Mouse (Mus musculus) lung, embryonic 16.5 days (tissue): ENCODE results near the gene Capn2. TPM values are rescaled to one million over a fixed set of nuclear protein-coding genes. Genes with fewer than 3 reads are reported as not detected.

Source experiments
- ATAC-seq: fragments of 200-750 bp; cut with Nextera tagmentation; 2 replicates; pipeline ENCODE4 v1.8.0; 2017; ENCODE audit warnings: low read depth, mild to moderate bottlenecking, moderate library complexity
- H3K27ac ChIP-seq: fragments of 300-500 bp; sonication (generic); 2 replicates; pipeline ENCODE4 v1.5.1; 2014; ENCODE audit warnings: mild to moderate bottlenecking, control low read depth, low read length
- H3K27me3 ChIP-seq: fragments of 300-500 bp; sonication (generic); 2 replicates; pipeline ENCODE4 v1.6.1; 2014; ENCODE audit warnings: low read depth, low read length, mixed read lengths; ENCODE audit not compliant: control insufficient read depth, insufficient read depth
- H3K36me3 ChIP-seq: fragments of 300-500 bp; sonication (generic); 2 replicates; pipeline ENCODE4 v1.6.1; 2014; ENCODE audit warnings: low read length; ENCODE audit not compliant: control insufficient read depth, insufficient read depth
- H3K4me1 ChIP-seq: fragments of 300-500 bp; sonication (generic); replicated peaks from 2 replicates; pipeline ENCODE4 v1.6.1; 2014; ENCODE audit warnings: low read length, mixed read lengths; ENCODE audit not compliant: control insufficient read depth, insufficient read depth
- H3K4me2 ChIP-seq: fragments of 300-500 bp; sonication (generic); 2 replicates; pipeline ENCODE4 v1.6.1; 2014; ENCODE audit warnings: low read depth, low read length, control low read depth
- H3K4me3 ChIP-seq: fragments of 300-500 bp; sonication (generic); 2 replicates; pipeline ENCODE4 v1.5.1; 2014; ENCODE audit warnings: mild to moderate bottlenecking, low read length, control low read depth
- H3K9ac ChIP-seq: fragments of 300-500 bp; sonication (generic); 2 replicates; pipeline ENCODE4 v1.6.1; 2014; ENCODE audit warnings: low read length, control low read depth
- H3K9me3 ChIP-seq: fragments of 300-500 bp; sonication (generic); 2 replicates; pipeline ENCODE4 v1.6.1; 2016; ENCODE audit warnings: low read length; ENCODE audit not compliant: control insufficient read depth
- WGBS: fragments of 180-500 bp; shearing (Covaris S2); extraction: QIAGEN DNeasy Blood & Tissue Kit; methylation state at CpG from one replicate; pipeline ENCODE4 v1.1.7; 2014; 5-methylcytosine and 5-hydroxymethylcytosine counted together
- polyA plus RNA-seq: library from polyadenylated mRNA; unstranded; fragments of >200 nt; fragmentation: Nextera tagmentation; extraction: Ambion mirVana; gene quantifications from 2 replicates; pipeline ENCODE4 v1.2.1, GENCODE M21; 2015

Capn2 gene
- polyA plus RNA-seq, 1 experiment from 2014 or later: 136 TPM

GRCm38 (mm10) chr1:182527921-182528858, 10.8 kb upstream of the Capn2 start:
- Histone ChIP-seq H3K9me3 (no peaks in the 10 kb centered on the region), H3K4me1 (peaks cover 3% of the 10 kb centered on the region; the same call in 1 of the 2 replicates), H3K36me3 (no peaks in the 10 kb centered on the region), H3K27me3 (no peaks in the 10 kb centered on the region), H3K27ac (no peak overlapping the region), H3K4me2 (0 out of 2 replicates have a peak overlapping the region, but pooled peaks have one; percentile 5), H3K4me3 (no peak overlapping the region), H3K9ac (no peak overlapping the region)
- 13% methylated on average over 19 of the region's 19 CpGs for WGBS
- ATAC-seq: peak; percentile 51; the same call in 1 of the 2 replicates

GRCm38 (mm10) chr1:182527261-182527766, 9.9 kb upstream of the Capn2 start:
- Histone ChIP-seq H3K27me3 (no peaks in the 10 kb centered on the region), H3K4me2 (no peak overlapping the region), H3K4me3 (no peak overlapping the region), H3K27ac (no peak overlapping the region), H3K36me3 (no peaks in the 10 kb centered on the region), H3K4me1 (peaks cover 3% of the 10 kb centered on the region; the same call in 1 of the 2 replicates), H3K9ac (no peak overlapping the region), H3K9me3 (no peaks in the 10 kb centered on the region)
- 44% methylated on average over 13 of the region's 13 CpGs for WGBS
- ATAC-seq: no peak

- ATAC-seq: no peak
- Histone ChIP-seq H3K4me2 (no peak overlapping the region), H3K4me3 (no peak overlapping the region), H3K36me3 (no peaks in the 10 kb centered on the region), H3K9ac (no peak overlapping the region), H3K9me3 (no peaks in the 10 kb centered on the region), H3K27me3 (no peaks in the 10 kb centered on the region), H3K27ac (no peak overlapping the region), H3K4me1 (peaks cover 9% of the 10 kb centered on the region; the same call in 1 of the 2 replicates)
- WGBS: 85% methylated on average over 3 of the region's 3 CpGs
These were observed 8.2 kb upstream of the Capn2 start for GRCm38 (mm10) chr1:182525601-182526000.

GRCm38 (mm10) chr1:182523692-182524091, 6.3 kb upstream of the Capn2 start:
- H3K9ac ChIP-seq: no peak overlapping the region
- no peaks in the 10 kb centered on the region for H3K27me3 ChIP-seq
- no peak for ATAC-seq
- no peak overlapping the region for H3K4me2 ChIP-seq
- no peak overlapping the region for H3K27ac ChIP-seq
- no peaks in the 10 kb centered on the region for H3K36me3 ChIP-seq
- WGBS: 84% methylated on average over 3 of the region's 3 CpGs
- peaks cover 25% of the 10 kb centered on the region for H3K4me1 ChIP-seq
- no peak overlapping the region for H3K4me3 ChIP-seq
- H3K9me3 ChIP-seq: no peaks in the 10 kb centered on the region

- no peak for ATAC-seq
- Histone ChIP-seq H3K4me3 (no peak overlapping the region), H3K4me2 (no peak overlapping the region), H3K36me3 (no peaks in the 10 kb centered on the region), H3K9me3 (no peaks in the 10 kb centered on the region), H3K4me1 (peaks cover 27% of the 10 kb centered on the region), H3K27ac (no peak overlapping the region), H3K9ac (no peak overlapping the region), H3K27me3 (no peaks in the 10 kb centered on the region)
- WGBS: 66% methylated on average over 5 of the region's 5 CpGs
These were observed 5.6 kb upstream of the Capn2 start for GRCm38 (mm10) chr1:182522961-182523360.

GRCm38 (mm10) chr1:182520938-182521500, 3.6 kb upstream of the Capn2 start:
- no peak for ATAC-seq
- H3K9ac ChIP-seq: 0 out of 2 replicates have a peak overlapping the region, but pooled peaks have one; percentile 11
- peaks cover 24% of the 10 kb centered on the region for H3K4me1 ChIP-seq
- H3K27ac ChIP-seq: peak overlapping the region; percentile 86
- H3K9me3 ChIP-seq: no peaks in the 10 kb centered on the region
- no peaks in the 10 kb centered on the region for H3K27me3 ChIP-seq
- H3K4me2 ChIP-seq: no peak overlapping the region
- no peaks in the 10 kb centered on the region for H3K36me3 ChIP-seq
- H3K4me3 ChIP-seq: no peak overlapping the region
- WGBS: 66% methylated on average over 8 of the region's 8 CpGs

- H3K4me2 ChIP-seq: peak overlapping the region; percentile 44
- no peaks in the 10 kb centered on the region for H3K27me3 ChIP-seq
- H3K9me3 ChIP-seq: no peaks in the 10 kb centered on the region
- ATAC-seq: peak; percentile 64
- 0 out of 2 replicates have a peak overlapping the region, but pooled peaks have one; percentile 3 for H3K4me3 ChIP-seq
- peaks cover 31% of the 10 kb centered on the region for H3K4me1 ChIP-seq
- H3K9ac ChIP-seq: peak overlapping the region; percentile 29
- WGBS: 21% methylated on average over 14 of the region's 14 CpGs
- H3K36me3 ChIP-seq: no peaks in the 10 kb centered on the region
- H3K27ac ChIP-seq: peak overlapping the region; percentile 86
These were observed 2.9 kb upstream of the Capn2 start for GRCm38 (mm10) chr1:182520091-182520937.

- peaks cover 38% of the 10 kb centered on the region for H3K4me1 ChIP-seq
- peak overlapping the region; percentile 44; the same call in 1 of the 2 replicates for H3K4me2 ChIP-seq
- H3K36me3 ChIP-seq: 0 out of 2 replicates have a peak, but pooled peaks cover 2% of the 10 kb centered on the region
- no peaks in the 10 kb centered on the region for H3K27me3 ChIP-seq
- H3K9me3 ChIP-seq: no peaks in the 10 kb centered on the region
- no peak for ATAC-seq
- H3K9ac ChIP-seq: no peak overlapping the region; the same call in 1 of the 2 replicates
- H3K4me3 ChIP-seq: no peak overlapping the region
- peak overlapping the region; percentile 86 for H3K27ac ChIP-seq
- WGBS: 63% methylated on average over 5 of the region's 5 CpGs
These were observed 1.9 kb upstream of the Capn2 start for GRCm38 (mm10) chr1:182519341-182519740.
